Mouse (Mus musculus) forebrain, postnatal 0 days (tissue): ENCODE measurements at regions not wholly inside any gene's neighbourhood (a gene's known extent, or its start where the extent isn't known, plus 50 kb on each side); places are given as distances from the start of the nearest gene placed in this dataset.
"Not testable (repeated sequence)": the region's sequence is repeated elsewhere in the genome, so short reads cannot be mapped to it uniquely, and the experiment has no call there.

ENCODE experiments used
- ATAC-seq: fragments of 200-750 bp; cut with Nextera tagmentation; 2 replicates; pipeline ENCODE4 v1.8.0; 2017; ENCODE audit warnings: mild to moderate bottlenecking, moderate library complexity
- DNase-seq: peaks from one replicate; pipeline ENCODE4 v3.0.0-alpha.2; 2015
- H3K27ac ChIP-seq: fragments of 300-500 bp; sonication (generic); 2 replicates; pipeline ENCODE4 v1.5.1; 2014; ENCODE audit warnings: low read depth, mild to moderate bottlenecking, antibody characterized with exemption, low read length, moderate library complexity, mixed read lengths
- H3K27me3 ChIP-seq: fragments of 300-500 bp; sonication (generic); 2 replicates; pipeline ENCODE4 v1.6.1; 2014; ENCODE audit warnings: mild to moderate bottlenecking, low read length, mixed read lengths; ENCODE audit not compliant: insufficient read depth
- H3K36me3 ChIP-seq: fragments of 300-500 bp; sonication (generic); 2 replicates; pipeline ENCODE4 v1.6.1; 2014; ENCODE audit warnings: mild to moderate bottlenecking, moderate library complexity; ENCODE audit not compliant: insufficient read depth
- H3K4me1 ChIP-seq: fragments of 300-500 bp; sonication (generic); 2 replicates; pipeline ENCODE4 v1.6.1; 2014; ENCODE audit warnings: antibody characterized with exemption; ENCODE audit not compliant: insufficient read depth
- H3K4me2 ChIP-seq: fragments of 300-500 bp; sonication (generic); 2 replicates; pipeline ENCODE4 v1.6.1; 2014; ENCODE audit warnings: low read depth, mild to moderate bottlenecking, moderate library complexity
- H3K4me3 ChIP-seq: fragments of 300-500 bp; sonication (generic); 2 replicates; pipeline ENCODE4 v1.5.1; 2014; ENCODE audit warnings: low read depth, low read length, mixed read lengths
- H3K9ac ChIP-seq: fragments of 300-500 bp; sonication (generic); 2 replicates; pipeline ENCODE4 v1.6.1; 2014; ENCODE audit warnings: mild to moderate bottlenecking
- H3K9me3 ChIP-seq: fragments of 300-500 bp; sonication (generic); 2 replicates; pipeline ENCODE4 v1.6.1; 2016; ENCODE audit warnings: low read length
- CTCF ChIP-seq: sonication (generic); IDR thresholded peaks from 2 replicates; pipeline ENCODE4 v1.5.1; 2016; ENCODE audit warnings: antibody characterized with exemption, control low read depth, low read depth
- WGBS: fragments of 180-500 bp; shearing (Covaris S2); extraction: QIAGEN DNeasy Blood & Tissue Kit; methylation state at CpG from one replicate; pipeline ENCODE4 v1.1.7; 2014; 5-methylcytosine and 5-hydroxymethylcytosine counted together

DNA sequence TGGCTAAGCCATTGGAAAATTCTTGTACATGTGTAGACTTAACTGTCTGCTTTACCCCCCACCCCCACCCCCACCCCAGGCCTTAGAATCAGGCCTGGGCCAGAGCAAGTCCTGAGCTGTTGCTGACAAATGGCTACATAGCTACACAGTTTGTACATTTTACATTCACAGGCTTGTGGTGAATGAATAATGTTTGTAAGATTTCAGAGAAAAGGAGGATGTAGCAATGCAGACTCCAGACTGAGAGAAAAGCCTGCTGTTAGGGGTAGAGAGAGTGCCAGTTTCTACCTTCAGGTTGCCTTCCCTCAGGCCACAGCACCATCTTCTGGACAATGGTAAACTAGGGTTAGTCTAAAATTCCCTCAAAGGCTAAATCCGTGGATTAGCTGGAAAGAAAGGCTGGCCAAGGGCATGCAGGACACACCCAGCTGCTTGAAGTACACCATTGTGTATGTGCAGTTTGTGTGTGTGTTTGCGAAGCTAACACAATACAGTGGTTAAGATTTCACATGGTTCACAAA lies 94.5 kb upstream of the Zfp706 start:
- H3K9me3 ChIP-seq: no peaks in the 10 kb centered on the region
- 0 out of 2 replicates have a peak, but pooled peaks cover 3% of the 10 kb centered on the region for H3K4me1 ChIP-seq
- no peak overlapping the region for H3K27ac ChIP-seq
- H3K9ac ChIP-seq: no peak overlapping the region
- ATAC-seq (no peak), DNase-seq (peak; percentile 51)
- H3K36me3 ChIP-seq: no peaks in the 10 kb centered on the region
- H3K4me2 ChIP-seq: no peak overlapping the region
- TF ChIP-seq CTCF: peak; percentile 60
- H3K27me3 ChIP-seq: no peaks in the 10 kb centered on the region
- no peak overlapping the region for H3K4me3 ChIP-seq
- WGBS: 29% methylated on average over 2 of the region's 2 CpGs

GRCm38 (mm10) chr15:37101419-37101818 lies 93.8 kb upstream of the Zfp706 start:
- no peak for ATAC-seq
- H3K27me3 ChIP-seq: no peaks in the 10 kb centered on the region

GRCm38 (mm10) chr15:37100767-37101288 lies 93.3 kb upstream of the Zfp706 start:
- WGBS: 95% methylated on average over 6 of the region's 6 CpGs
- no peak overlapping the region for H3K4me2 ChIP-seq

More at GRCm38 (mm10) chr15:37101419-37101818, 93.8 kb upstream of the Zfp706 start:
- H3K4me2 ChIP-seq: no peak overlapping the region
- TF ChIP-seq CTCF: peak; percentile 55; the same call in 1 of the 2 replicates
- H3K36me3 ChIP-seq: no peaks in the 10 kb centered on the region
- no peak for DNase-seq
- H3K9ac ChIP-seq: no peak overlapping the region
- H3K9me3 ChIP-seq: no peaks in the 10 kb centered on the region
- no peak overlapping the region for H3K4me3 ChIP-seq
- H3K4me1 ChIP-seq: 0 out of 2 replicates have a peak, but pooled peaks cover 3% of the 10 kb centered on the region
- 97% methylated on average over 1 of the region's 1 CpGs for WGBS
- no peak overlapping the region for H3K27ac ChIP-seq

DNA sequence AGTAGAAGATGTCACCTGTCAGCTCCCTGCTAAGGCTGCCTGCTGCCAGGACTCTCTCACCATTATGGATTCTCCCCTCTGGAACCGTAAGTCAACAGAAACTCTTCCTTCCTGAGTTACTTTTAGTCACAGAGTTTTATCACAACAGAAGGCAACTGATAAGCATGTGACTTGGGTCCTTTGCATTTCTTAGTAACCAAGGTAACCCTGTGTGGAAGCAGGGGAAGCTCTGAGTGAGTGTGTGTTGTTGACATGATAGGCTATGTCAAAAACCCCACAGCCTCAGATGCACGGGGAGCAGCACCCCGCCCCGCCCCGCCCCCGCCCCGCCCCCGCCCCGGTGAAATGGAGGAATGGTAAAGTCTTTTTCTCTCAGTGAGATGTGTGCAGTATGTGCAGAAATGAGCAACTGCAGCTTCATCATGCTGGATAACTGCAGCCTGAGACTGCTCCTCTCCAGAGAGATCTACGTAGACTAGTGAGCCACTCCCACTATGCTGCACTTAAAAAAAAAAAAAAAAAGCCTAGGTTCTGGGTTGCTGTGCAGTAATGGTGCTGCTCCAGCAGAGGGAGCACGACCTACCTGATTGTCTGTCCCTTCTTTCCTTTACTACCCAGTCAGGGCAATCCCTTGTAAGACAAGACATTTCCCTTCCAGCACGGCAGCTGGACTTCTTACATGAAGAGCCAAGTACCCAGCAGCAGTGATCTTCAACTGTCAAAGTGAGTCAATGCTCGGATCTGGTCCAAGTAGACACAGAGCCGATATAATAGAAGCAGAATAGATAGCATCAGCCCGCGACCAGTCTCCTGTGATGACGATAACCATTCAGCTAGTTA lies 92.6 kb upstream of the Zfp706 start:
- Histone ChIP-seq H3K4me3 (peak overlapping the region; percentile 12; the same call in 1 of the 2 replicates), H3K9me3 (no peaks in the 10 kb centered on the region), H3K9ac (no peak overlapping the region), H3K36me3 (no peaks in the 10 kb centered on the region), H3K27ac (peak overlapping the region; percentile 45), H3K27me3 (no peaks in the 10 kb centered on the region), H3K4me1 (0 out of 2 replicates have a peak, but pooled peaks cover 3% of the 10 kb centered on the region), H3K4me2 (peak overlapping the region; percentile 44)
- DNase-seq (peak; percentile 75), ATAC-seq (peak; percentile 94)
- WGBS: 36% methylated on average over 17 of the region's 17 CpGs
- TF ChIP-seq CTCF: peak; percentile 78

More at GRCm38 (mm10) chr15:37100767-37101288, 93.3 kb upstream of the Zfp706 start:
- Histone ChIP-seq H3K9ac (no peak overlapping the region), H3K36me3 (no peaks in the 10 kb centered on the region), H3K27me3 (no peaks in the 10 kb centered on the region), H3K9me3 (no peaks in the 10 kb centered on the region), H3K4me1 (0 out of 2 replicates have a peak, but pooled peaks cover 3% of the 10 kb centered on the region), H3K4me3 (no peak overlapping the region), H3K27ac (no peak overlapping the region)
- ATAC-seq: no peak
- no peak for DNase-seq
- TF ChIP-seq CTCF: no peak

DNA sequence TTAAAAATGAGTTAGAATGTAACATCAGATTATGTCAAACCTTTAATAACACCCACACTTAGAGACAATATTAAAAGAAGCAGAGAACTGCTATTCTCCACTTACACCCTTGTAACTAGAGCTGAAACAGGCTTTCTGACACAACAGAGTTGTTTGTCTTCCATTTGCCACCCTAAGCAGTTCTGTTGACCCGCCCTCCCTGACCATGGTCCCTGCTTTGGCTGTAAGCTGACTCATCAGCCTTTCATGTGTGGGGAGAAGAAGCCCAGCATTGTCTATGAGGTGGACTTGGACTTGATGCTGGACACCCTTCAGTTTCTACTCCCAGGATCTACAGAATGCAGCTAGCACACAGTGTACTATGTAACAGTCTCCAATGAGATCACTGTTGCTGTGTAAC lies 91.6 kb upstream of the Zfp706 start:
- no peaks in the 10 kb centered on the region for H3K36me3 ChIP-seq
- H3K27me3 ChIP-seq: no peaks in the 10 kb centered on the region
- no peak for DNase-seq
- H3K4me1 ChIP-seq: 0 out of 2 replicates have a peak, but pooled peaks cover 3% of the 10 kb centered on the region
- no peak for TF ChIP-seq CTCF
- H3K9me3 ChIP-seq: no peaks in the 10 kb centered on the region
- no peak overlapping the region for H3K4me3 ChIP-seq
- H3K4me2 ChIP-seq: no peak overlapping the region
- H3K27ac ChIP-seq: no peak overlapping the region
- no peak for ATAC-seq
- WGBS: 86% methylated on average over 1 of the region's 1 CpGs
- no peak overlapping the region for H3K9ac ChIP-seq

GRCm38 (mm10) chr15:37097426-37097825 lies 89.9 kb upstream of the Zfp706 start:
- Histone ChIP-seq H3K27me3 (no peaks in the 10 kb centered on the region), H3K36me3 (no peaks in the 10 kb centered on the region), H3K4me2 (no peak overlapping the region), H3K27ac (no peak overlapping the region), H3K4me1 (0 out of 2 replicates have a peak, but pooled peaks cover 3% of the 10 kb centered on the region), H3K9ac (no peak overlapping the region), H3K9me3 (no peaks in the 10 kb centered on the region), H3K4me3 (no peak overlapping the region)
- no peak for DNase-seq
- no peak for TF ChIP-seq CTCF
- 96% methylated on average over 7 of the region's 7 CpGs for WGBS
- ATAC-seq: no peak

DNA sequence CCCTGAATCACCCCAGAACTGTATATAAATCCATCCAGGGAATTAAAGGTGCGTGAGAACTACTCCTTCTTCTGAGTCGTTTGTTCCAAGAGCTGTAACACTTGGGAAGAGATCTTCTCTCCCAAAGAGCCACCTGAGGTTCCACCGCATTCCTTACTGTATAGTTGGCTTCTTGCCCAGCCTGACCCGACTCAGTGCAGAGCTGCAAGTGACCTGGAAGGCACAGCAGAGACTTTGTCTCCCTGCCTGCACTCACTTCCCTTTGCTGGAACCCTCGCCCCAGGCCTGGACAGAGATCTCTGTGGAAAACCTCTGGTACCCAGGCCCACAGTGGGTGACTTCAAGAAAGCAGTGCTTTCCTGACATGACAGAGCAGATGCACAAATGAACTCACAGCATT lies 83.6 kb upstream of the Zfp706 start:
- 70% methylated on average over 5 of the region's 5 CpGs for WGBS
- not testable (repeated sequence) for H3K36me3 ChIP-seq, H3K4me1 ChIP-seq, ATAC-seq, H3K4me2 ChIP-seq, H3K9ac ChIP-seq, DNase-seq, H3K4me3 ChIP-seq, H3K27me3 ChIP-seq, H3K27ac ChIP-seq, H3K9me3 ChIP-seq
